Mouse (Mus musculus): Measurements from ENCODE around the gene Zfp948. TPM values are rescaled to one million over a fixed set of nuclear protein-coding genes. Genes with fewer than 3 reads are reported as not detected.

The Zfp948 gene
- polyA plus RNA-seq, 1 experiment from 2014 or later, result 14.4 TPM

Other genes with a start within 250 kb of the Zfp948 start
- gene Zfp677, start 183.3 kb upstream of the Zfp948 start, polyA plus RNA-seq (2016; fragmentation: Nextera tagmentation; extraction: Ambion mirVana), result 1.6 and 2.5 TPM in 2 replicates
- 3.3 and 3.4 TPM in 2 replicates for gene Zfp54, start 143.8 kb upstream of the Zfp948 start, polyA plus RNA-seq (2016; fragmentation: Nextera tagmentation; extraction: Ambion mirVana)
- 9.7 and 10.1 TPM in 2 replicates for gene Zfp51, start 116.6 kb upstream of the Zfp948 start, polyA plus RNA-seq (2016; fragmentation: Nextera tagmentation; extraction: Ambion mirVana)
- gene Zfp53, start 78.0 kb upstream of the Zfp948 start, polyA plus RNA-seq (2016; fragmentation: Nextera tagmentation; extraction: Ambion mirVana), result 5.6 and 5.9 TPM in 2 replicates
- 2.6 and 2.9 TPM in 2 replicates for gene Zfp52, start 31.5 kb upstream of the Zfp948 start, polyA plus RNA-seq (2016; fragmentation: Nextera tagmentation; extraction: Ambion mirVana)
- 4.3 and 5.1 TPM in 2 replicates for gene Zfp983, start 83.6 kb downstream of the Zfp948 start, polyA plus RNA-seq (2016; fragmentation: Nextera tagmentation; extraction: Ambion mirVana)
- gene Gm10226, start 124.9 kb downstream of the Zfp948 start, polyA plus RNA-seq (2016; fragmentation: Nextera tagmentation; extraction: Ambion mirVana), result 3.1 and 4.6 TPM in 2 replicates
- 8.1 and 8.7 TPM in 2 replicates for gene Zfp760, start 140.7 kb downstream of the Zfp948 start, polyA plus RNA-seq (2016; fragmentation: Nextera tagmentation; extraction: Ambion mirVana)
- gene Zfp229, start 163.8 kb downstream of the Zfp948 start, polyA plus RNA-seq (2016; fragmentation: Nextera tagmentation; extraction: Ambion mirVana), result 4.4 and 6.2 TPM in 2 replicates

All from heart, embryonic 12.5 days (tissue).